Mouse (Mus musculus): ENCODE results near the gene Hectd4. TPM values are rescaled to one million over a fixed set of nuclear protein-coding genes. Genes with fewer than 3 reads are reported as not detected.
A peak's percentile ranks its signal among the peaks of the same experiment; 100 is the strongest.
"Not testable (repeated sequence)": the region's sequence is repeated elsewhere in the genome, so short reads cannot be mapped to it uniquely, and the experiment has no call there.

Gene Hectd4
- polyA plus RNA-seq, 1 experiment from 2014 or later = 6.5 TPM

DNA sequence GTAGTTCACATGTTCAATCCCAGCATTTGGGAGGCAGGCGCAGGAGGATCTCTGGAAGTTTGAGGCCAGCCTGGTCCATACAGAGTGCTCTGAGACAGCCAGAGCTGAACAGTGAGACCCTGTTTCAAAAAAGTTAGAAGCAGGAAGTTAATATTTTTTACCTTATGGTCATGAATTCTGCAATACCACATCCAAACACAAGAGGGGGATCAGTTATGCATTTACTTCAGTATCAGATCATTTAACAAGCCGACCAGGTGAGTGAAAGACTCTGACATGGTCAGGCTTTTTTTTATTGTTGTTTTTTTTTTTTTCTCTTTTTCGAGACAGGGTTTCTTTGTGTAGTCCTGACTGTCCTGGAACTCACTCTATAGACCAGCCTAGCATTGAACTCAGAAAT lies 18.3 kb upstream of the Hectd4 start:
- Histone ChIP-seq H3K27me3 (ENCODE audit: control insufficient read depth, insufficient read depth, low read length) (no peaks in the 10 kb centered on the region), H3K9ac (ENCODE audit: low read length) (no peak overlapping the region), H3K9me3 (ENCODE audit: control insufficient read depth, low read length) (no peaks in the 10 kb centered on the region), H3K27ac (replicated peaks; ENCODE audit: low read depth, low read length) (no peak overlapping the region), H3K36me3 (ENCODE audit: control insufficient read depth, insufficient read depth, low read length) (peaks cover 8% of the 10 kb centered on the region), H3K4me1 (ENCODE audit: control insufficient read depth, insufficient read depth, low read length) (peaks cover 5% of the 10 kb centered on the region; the same call in 1 of the 2 replicates), H3K4me2 (ENCODE audit: low read depth, severe bottlenecking) (no peak overlapping the region), H3K4me3 (ENCODE audit: low read depth, low read length) (no peak overlapping the region)
- DNase-seq (ENCODE audit: low spot score) (no peak), ATAC-seq (ENCODE audit: insufficient number of reproducible peaks, low FRiP score, low TSS enrichment, low read depth) (no peak)
- WGBS = 53% methylated on average over 3 of the region's 3 CpGs

- WGBS = 88% methylated on average over 1 of the region's 1 CpGs
- H3K27ac ChIP-seq (replicated peaks; ENCODE audit: low read depth, low read length) = no peak overlapping the region
Measured at GRCm38 (mm10) chr5:121202467-121202866, 17.6 kb upstream of the Hectd4 start.

DNA sequence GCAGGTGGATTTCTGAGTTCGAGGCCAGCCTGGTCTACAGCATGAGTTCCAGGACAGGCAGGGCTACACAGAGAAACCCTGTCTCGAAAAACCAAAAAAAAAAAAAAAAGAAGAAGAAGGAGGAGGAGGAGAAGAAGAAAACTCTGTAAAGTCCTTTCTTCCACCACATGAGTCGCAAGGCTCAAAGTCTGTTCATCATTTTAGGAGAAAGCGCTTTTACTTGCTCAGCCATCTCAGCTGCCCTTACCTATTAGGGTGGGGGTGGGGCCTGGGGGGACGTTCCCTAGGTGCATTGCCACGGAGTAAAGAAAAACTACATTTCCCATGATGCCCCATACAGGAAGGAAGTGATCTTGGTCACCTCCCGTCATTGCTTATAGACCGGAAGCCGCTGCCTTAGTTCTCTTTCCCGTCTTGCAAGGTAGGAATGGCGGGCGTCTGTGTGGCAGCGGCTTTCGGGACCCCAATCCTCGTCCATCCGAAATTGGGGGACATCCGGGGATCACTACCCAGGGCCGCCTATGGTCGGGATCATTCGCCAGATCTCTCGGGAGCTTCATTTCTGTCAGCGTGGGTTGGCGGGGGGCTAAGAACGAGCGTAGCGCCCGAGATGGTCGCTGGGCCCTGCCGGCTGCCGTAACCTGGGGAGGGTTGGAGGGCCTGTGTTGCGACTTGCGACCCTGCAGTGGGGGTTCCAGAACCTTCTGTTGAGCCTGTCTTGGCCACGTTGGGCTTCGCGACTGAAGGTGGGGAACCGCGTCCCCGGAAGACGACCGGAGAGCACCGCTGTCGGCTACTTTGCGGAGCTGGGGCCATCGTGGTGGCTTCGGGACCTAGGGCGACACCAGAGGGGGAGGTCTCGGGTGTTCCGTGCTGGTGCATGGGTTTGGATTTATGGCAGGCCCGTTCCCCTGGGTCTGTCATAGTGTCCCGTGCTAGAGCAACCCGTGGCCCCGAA lies 15.6 kb upstream of the Hectd4 start, which contains the start of gene Rpl6:
Gene Rpl6, plus strand, starts transcription at position 350 of the 958 bp plus-strand sequence.
- 3% methylated on average over 52 of the region's 52 CpGs for WGBS
- H3K36me3 ChIP-seq (ENCODE audit: control insufficient read depth, insufficient read depth, low read length) = peaks cover 23% of the 10 kb centered on the region

More at GRCm38 (mm10) chr5:121202467-121202866, 17.6 kb upstream of the Hectd4 start:
- Histone ChIP-seq H3K4me3 (ENCODE audit: low read depth, low read length) (no peak overlapping the region), H3K4me1 (ENCODE audit: control insufficient read depth, insufficient read depth, low read length) (peaks cover 5% of the 10 kb centered on the region; the same call in 1 of the 2 replicates), H3K9ac (ENCODE audit: low read length) (no peak overlapping the region), H3K4me2 (ENCODE audit: low read depth, severe bottlenecking) (no peak overlapping the region), H3K36me3 (ENCODE audit: control insufficient read depth, insufficient read depth, low read length) (peaks cover 12% of the 10 kb centered on the region), H3K27me3 (ENCODE audit: control insufficient read depth, insufficient read depth, low read length) (no peaks in the 10 kb centered on the region), H3K9me3 (ENCODE audit: control insufficient read depth, low read length) (no peaks in the 10 kb centered on the region)
- no peak for DNase-seq (ENCODE audit: low spot score)
- ATAC-seq (ENCODE audit: insufficient number of reproducible peaks, low FRiP score, low TSS enrichment, low read depth) = no peak

GRCm38 (mm10) chr5:121205537-121206130 lies 14.4 kb upstream of the Hectd4 start:
- H3K9ac ChIP-seq (ENCODE audit: low read length) = peak overlapping the region; percentile 99
- H3K4me2 ChIP-seq (ENCODE audit: low read depth, severe bottlenecking) = peak overlapping the region; percentile 50
- not testable (repeated sequence) for DNase-seq (ENCODE audit: low spot score); ATAC-seq (ENCODE audit: insufficient number of reproducible peaks, low FRiP score, low TSS enrichment, low read depth); H3K27ac ChIP-seq (replicated peaks; ENCODE audit: low read depth, low read length); H3K4me1 ChIP-seq (ENCODE audit: control insufficient read depth, insufficient read depth, low read length); H3K27me3 ChIP-seq (ENCODE audit: control insufficient read depth, insufficient read depth, low read length); H3K9me3 ChIP-seq (ENCODE audit: control insufficient read depth, low read length)
- 76% methylated on average over 8 of the region's 10 CpGs for WGBS
- peaks cover 31% of the 10 kb centered on the region for H3K36me3 ChIP-seq (ENCODE audit: control insufficient read depth, insufficient read depth, low read length)
- peak overlapping the region; percentile 91 for H3K4me3 ChIP-seq (ENCODE audit: low read depth, low read length)

More for the DNA sequence above, 15.6 kb upstream of the Hectd4 start, which contains the start of gene Rpl6:
- H3K4me2 ChIP-seq (ENCODE audit: low read depth, severe bottlenecking) = peak within 1 kb of the TSS; percentile 50
- H3K27ac ChIP-seq (replicated peaks; ENCODE audit: low read depth, low read length) = peak within 1 kb of the TSS; percentile 65; the same call in 1 of the 2 replicates
- H3K9me3 ChIP-seq (ENCODE audit: control insufficient read depth, low read length) = no peaks in the 10 kb centered on the region
- H3K4me3 ChIP-seq (ENCODE audit: low read depth, low read length) = peak within 1 kb of the TSS; percentile 91
- peaks cover 5% of the 10 kb centered on the region; the same call in 1 of the 2 replicates for H3K4me1 ChIP-seq (ENCODE audit: control insufficient read depth, insufficient read depth, low read length)
- H3K27me3 ChIP-seq (ENCODE audit: control insufficient read depth, insufficient read depth, low read length) = no peaks in the 10 kb centered on the region
- ATAC-seq (ENCODE audit: insufficient number of reproducible peaks, low FRiP score, low TSS enrichment, low read depth) (peak; percentile 85), DNase-seq (ENCODE audit: low spot score) (peak; percentile 83)
- peak within 1 kb of the TSS; percentile 99 for H3K9ac ChIP-seq (ENCODE audit: low read length)

DNA sequence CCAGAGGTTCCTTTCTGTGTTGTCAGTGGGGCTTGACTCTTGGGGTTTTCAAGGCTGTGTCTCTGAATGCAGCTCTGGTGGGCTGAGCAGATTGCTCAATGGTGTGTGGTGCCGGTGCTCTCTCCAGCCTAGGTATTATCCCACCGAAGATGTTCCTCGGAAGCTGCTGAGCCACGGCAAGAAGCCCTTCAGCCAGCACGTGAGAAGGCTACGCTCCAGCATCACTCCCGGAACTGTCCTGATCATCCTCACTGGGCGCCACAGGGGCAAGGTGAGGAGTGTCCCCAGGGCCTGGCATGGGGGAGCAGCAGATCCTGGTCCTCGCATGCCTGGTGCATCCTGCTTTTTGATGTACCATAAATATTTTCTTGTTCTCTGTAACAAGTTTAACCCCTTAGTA lies 13.5 kb upstream of the Hectd4 start:
- H3K4me1 ChIP-seq (ENCODE audit: control insufficient read depth, insufficient read depth, low read length) = peaks cover 5% of the 10 kb centered on the region; the same call in 1 of the 2 replicates
- H3K27ac ChIP-seq (replicated peaks; ENCODE audit: low read depth, low read length) = no peak overlapping the region
- no peaks in the 10 kb centered on the region for H3K27me3 ChIP-seq (ENCODE audit: control insufficient read depth, insufficient read depth, low read length)
- no peak overlapping the region for H3K9ac ChIP-seq (ENCODE audit: low read length)
- no peak overlapping the region for H3K4me3 ChIP-seq (ENCODE audit: low read depth, low read length)
- H3K9me3 ChIP-seq (ENCODE audit: control insufficient read depth, low read length) = no peaks in the 10 kb centered on the region
- no peak for ATAC-seq (ENCODE audit: insufficient number of reproducible peaks, low FRiP score, low TSS enrichment, low read depth)
- peaks cover 35% of the 10 kb centered on the region for H3K36me3 ChIP-seq (ENCODE audit: control insufficient read depth, insufficient read depth, low read length)
- WGBS = 85% methylated on average over 9 of the region's 9 CpGs
- no peak for DNase-seq (ENCODE audit: low spot score)
- H3K4me2 ChIP-seq (ENCODE audit: low read depth, severe bottlenecking) = no peak overlapping the region; the same call in 1 of the 2 replicates

- H3K27me3 ChIP-seq (ENCODE audit: control insufficient read depth, insufficient read depth, low read length) = no peaks in the 10 kb centered on the region
- no peak for DNase-seq (ENCODE audit: low spot score)
- H3K9me3 ChIP-seq (ENCODE audit: control insufficient read depth, low read length) = no peaks in the 10 kb centered on the region
- no peak for ATAC-seq (ENCODE audit: insufficient number of reproducible peaks, low FRiP score, low TSS enrichment, low read depth)
- no peak overlapping the region for H3K4me2 ChIP-seq (ENCODE audit: low read depth, severe bottlenecking)
- peaks cover 5% of the 10 kb centered on the region; the same call in 1 of the 2 replicates for H3K4me1 ChIP-seq (ENCODE audit: control insufficient read depth, insufficient read depth, low read length)
- no peak overlapping the region for H3K27ac ChIP-seq (replicated peaks; ENCODE audit: low read depth, low read length)
- H3K9ac ChIP-seq (ENCODE audit: low read length) = no peak overlapping the region
- H3K4me3 ChIP-seq (ENCODE audit: low read depth, low read length) = no peak overlapping the region
- peaks cover 38% of the 10 kb centered on the region for H3K36me3 ChIP-seq (ENCODE audit: control insufficient read depth, insufficient read depth, low read length)
- WGBS = 87% methylated on average over 3 of the region's 3 CpGs
Measured at GRCm38 (mm10) chr5:121206984-121207383, 13.0 kb upstream of the Hectd4 start.

DNA sequence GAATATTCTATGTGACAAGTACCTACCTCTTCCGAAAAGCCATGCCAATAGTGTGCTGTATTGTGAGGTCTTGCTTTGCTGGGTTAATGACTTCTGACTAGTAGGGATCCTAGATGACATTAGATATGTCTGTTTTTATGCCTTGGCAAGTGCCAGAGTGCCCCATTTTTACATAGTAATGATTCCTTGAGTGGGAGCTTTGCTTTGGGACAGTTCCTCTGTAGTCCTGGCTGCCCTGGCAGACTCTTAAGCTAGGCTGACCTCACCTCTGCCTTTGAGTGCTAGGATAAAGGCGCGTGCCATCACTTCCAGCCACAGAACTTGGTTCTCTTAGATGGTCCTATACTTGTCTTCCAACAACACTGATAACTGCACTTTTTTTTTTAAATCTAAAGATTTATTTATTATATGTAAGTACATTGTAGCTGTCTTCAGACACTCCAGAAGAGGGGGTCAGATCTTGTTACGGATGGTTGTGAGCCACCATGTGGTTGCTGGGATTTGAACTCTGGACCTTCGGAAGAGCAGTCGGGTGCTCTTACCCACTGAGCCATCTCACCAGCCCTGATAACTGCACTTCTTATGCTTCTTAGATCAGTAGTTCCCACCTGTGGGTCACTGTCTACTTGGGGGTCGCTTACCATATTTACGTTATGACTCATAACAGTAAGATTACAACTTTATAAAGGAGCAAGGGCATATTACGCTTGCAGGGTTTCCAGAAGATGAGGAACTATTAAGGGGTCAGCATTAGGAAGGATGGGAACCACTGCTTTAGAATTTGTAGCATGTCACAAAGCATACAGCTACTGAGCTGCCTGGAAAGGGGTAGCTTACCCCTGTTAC lies 10.0 kb upstream of the Hectd4 start:
- DNase-seq (ENCODE audit: low spot score) (no peak), ATAC-seq (ENCODE audit: insufficient number of reproducible peaks, low FRiP score, low TSS enrichment, low read depth) (no peak)
- H3K9ac ChIP-seq (ENCODE audit: low read length) = no peak overlapping the region
- H3K4me2 ChIP-seq (ENCODE audit: low read depth, severe bottlenecking) = no peak overlapping the region
- no peak overlapping the region for H3K4me3 ChIP-seq (ENCODE audit: low read depth, low read length)
- 95% methylated on average over 9 of the region's 9 CpGs for WGBS
- no peaks in the 10 kb centered on the region for H3K9me3 ChIP-seq (ENCODE audit: control insufficient read depth, low read length)
- H3K36me3 ChIP-seq (ENCODE audit: control insufficient read depth, insufficient read depth, low read length) = peaks cover 39% of the 10 kb centered on the region
- no peak overlapping the region for H3K27ac ChIP-seq (replicated peaks; ENCODE audit: low read depth, low read length)
- peaks cover 5% of the 10 kb centered on the region; the same call in 1 of the 2 replicates for H3K4me1 ChIP-seq (ENCODE audit: control insufficient read depth, insufficient read depth, low read length)
- no peaks in the 10 kb centered on the region for H3K27me3 ChIP-seq (ENCODE audit: control insufficient read depth, insufficient read depth, low read length)

DNA sequence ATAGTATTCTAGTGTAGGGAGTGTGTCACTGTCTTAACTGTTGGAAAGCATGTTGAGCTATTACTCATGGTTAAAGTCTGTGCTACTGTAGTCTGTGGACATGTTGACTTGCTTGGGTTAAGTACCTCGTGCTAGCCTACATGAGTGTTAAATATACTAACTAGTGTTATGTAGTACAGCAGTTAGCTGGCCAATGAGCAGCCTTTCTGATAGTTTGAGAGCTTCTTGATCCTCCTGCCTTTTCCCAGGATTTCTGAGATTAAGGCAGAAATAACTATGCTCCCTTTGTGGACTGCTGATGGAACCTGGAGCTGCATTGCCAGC lies 9.5 kb upstream of the Hectd4 start:
- no peak for ATAC-seq (ENCODE audit: insufficient number of reproducible peaks, low FRiP score, low TSS enrichment, low read depth)
- WGBS = 100% methylated on average over 1 of the region's 1 CpGs
- no peaks in the 10 kb centered on the region for H3K9me3 ChIP-seq (ENCODE audit: control insufficient read depth, low read length)
- H3K4me2 ChIP-seq (ENCODE audit: low read depth, severe bottlenecking) = no peak overlapping the region
- H3K27me3 ChIP-seq (ENCODE audit: control insufficient read depth, insufficient read depth, low read length) = no peaks in the 10 kb centered on the region
- peaks cover 5% of the 10 kb centered on the region; the same call in 1 of the 2 replicates for H3K4me1 ChIP-seq (ENCODE audit: control insufficient read depth, insufficient read depth, low read length)
- H3K36me3 ChIP-seq (ENCODE audit: control insufficient read depth, insufficient read depth, low read length) = peaks cover 39% of the 10 kb centered on the region
- H3K27ac ChIP-seq (replicated peaks; ENCODE audit: low read depth, low read length) = no peak overlapping the region
- no peak overlapping the region for H3K9ac ChIP-seq (ENCODE audit: low read length)
- no peak overlapping the region for H3K4me3 ChIP-seq (ENCODE audit: low read depth, low read length)
- no peak for DNase-seq (ENCODE audit: low spot score)
